Mouse (Mus musculus) heart, adult 2 months (tissue): Measurements from ENCODE around the gene Cmah. TPM values are rescaled to one million over a fixed set of nuclear protein-coding genes. Genes with fewer than 3 reads are reported as not detected.

Experiments
- DNase-seq, 2 experiments: peaks; one replicate each; pipeline ENCODE4 v3.0.0; 2021
- H3K27ac ChIP-seq: fragments of 200-600 bp; 2 replicates; pipeline ENCODE4 v1.8.1; 2022
- H3K27me3 ChIP-seq: fragments of 200-500 bp; 2 replicates; pipeline ENCODE4 v1.6.1; 2012; ENCODE audit warnings: mild to moderate bottlenecking, low read length, inconsistent platforms, mixed read lengths; ENCODE audit not compliant: control insufficient read depth, insufficient read depth
- H3K36me3 ChIP-seq: fragments of 200-500 bp; 2 replicates; pipeline ENCODE4 v1.6.1; 2012; ENCODE audit warnings: low read length, inconsistent platforms; ENCODE audit not compliant: control insufficient read depth, insufficient read depth
- H3K4me1 ChIP-seq: fragments of 200-500 bp; 2 replicates; pipeline ENCODE4 v1.6.1; 2011; ENCODE audit warnings: low read length; ENCODE audit not compliant: control insufficient read depth, insufficient read depth
- H3K4me3 ChIP-seq: fragments of 200-600 bp; 2 replicates; pipeline ENCODE4 v1.8.1; 2022
- H3K79me2 ChIP-seq: fragments of 200-500 bp; replicated peaks from 2 replicates; pipeline ENCODE4 v1.6.1; 2012; ENCODE audit warnings: mild to moderate bottlenecking, inconsistent platforms, low read length, moderate library complexity, mixed read lengths; ENCODE audit not compliant: control insufficient read depth, insufficient read depth
- H3K9ac ChIP-seq: fragments of 200-500 bp; 2 replicates; pipeline ENCODE4 v1.6.1; 2012; ENCODE audit warnings: low read depth, mild to moderate bottlenecking, control low read depth, inconsistent platforms, low read length, mixed read lengths
- CTCF ChIP-seq: fragments of 200-600 bp; IDR thresholded peaks from 2 replicates; pipeline ENCODE4 v1.8.1; 2022; ENCODE audit warnings: antibody characterized with exemption, mild to moderate bottlenecking, moderate library complexity
- EP300 ChIP-seq: fragments of 200-500 bp; IDR thresholded peaks from 2 replicates; pipeline ENCODE4 v1.6.1; 2011; ENCODE audit warnings: low read depth, low read length, control low read depth; ENCODE audit not compliant: insufficient read depth
- POLR2A ChIP-seq: fragments of 200-500 bp; IDR thresholded peaks from 2 replicates; pipeline ENCODE4 v1.6.1; 2011; ENCODE audit warnings: mild to moderate bottlenecking, low read depth, low read length, control low read depth; ENCODE audit not compliant: insufficient read depth
- WGBS: fragments of 180-500 bp; shearing (Covaris S2); methylation state at CpG from one replicate; pipeline ENCODE4 v1.1.7; 2018; 5-methylcytosine and 5-hydroxymethylcytosine counted together
- intact Hi-C: fragments of 180-260 bp; cut with DNase I; formaldehyde crosslinking; loops from one replicate; pipeline ENCODE4 v1.15.1; 2025
- polyA plus RNA-seq: library from polyadenylated mRNA; depleted of rRNA; stranded (reverse); fragments of >200 nt; gene quantifications from 2 replicates; pipeline ENCODE4 v1.2.3, GENCODE M21; 2012
- total RNA-seq, 2 experiments: library from RNA; stranded (reverse); gene quantifications; 2 replicates each; pipeline ENCODE4 v1.2.3; 2021

The Cmah gene
- total and polyA plus RNA-seq, 3 experiments: 0.84 to 4.0 (median 2.7) TPM

- Histone ChIP-seq H3K4me1 (no peaks in the 10 kb centered on the region; the same call in 1 of the 2 replicates), H3K27me3 (no peaks in the 10 kb centered on the region), H3K36me3 (no peaks in the 10 kb centered on the region), H3K27ac (no peak overlapping the region), H3K79me2 (no peaks in the 10 kb centered on the region), H3K4me3 (no peak overlapping the region), H3K9ac (no peak overlapping the region)
- intact Hi-C loops: loop anchor here (10.0 kb wide), 1 partner anchor 499 kb away; no protein-coding TSS in a partner anchor
- 76% methylated on average over 9 of the region's 9 CpGs for WGBS
- no peak for DNase-seq
- TF ChIP-seq POLR2A (no peak), CTCF (no peak), EP300 (no peak)
Measured at GRCm38 (mm10) chr13:24485964-24486363, 158.8 kb downstream of the Cmah start.

GRCm38 (mm10) chr13:24486403-24486802 lies 159.2 kb downstream of the Cmah start:
- no peak for DNase-seq
- no peak for TF ChIP-seq POLR2A
- no peak for TF ChIP-seq EP300
- no peak for TF ChIP-seq CTCF
- H3K27me3 ChIP-seq: no peaks in the 10 kb centered on the region
- intact Hi-C loops: loop anchor here (10.0 kb wide), 1 partner anchor 498 kb away; no protein-coding TSS in a partner anchor
- H3K79me2 ChIP-seq: no peaks in the 10 kb centered on the region
- no peak overlapping the region for H3K27ac ChIP-seq
- WGBS: 70% methylated on average over 6 of the region's 6 CpGs
- H3K9ac ChIP-seq: no peak overlapping the region
- H3K4me3 ChIP-seq: no peak overlapping the region
- no peaks in the 10 kb centered on the region; the same call in 1 of the 2 replicates for H3K4me1 ChIP-seq
- no peaks in the 10 kb centered on the region for H3K36me3 ChIP-seq

DNA sequence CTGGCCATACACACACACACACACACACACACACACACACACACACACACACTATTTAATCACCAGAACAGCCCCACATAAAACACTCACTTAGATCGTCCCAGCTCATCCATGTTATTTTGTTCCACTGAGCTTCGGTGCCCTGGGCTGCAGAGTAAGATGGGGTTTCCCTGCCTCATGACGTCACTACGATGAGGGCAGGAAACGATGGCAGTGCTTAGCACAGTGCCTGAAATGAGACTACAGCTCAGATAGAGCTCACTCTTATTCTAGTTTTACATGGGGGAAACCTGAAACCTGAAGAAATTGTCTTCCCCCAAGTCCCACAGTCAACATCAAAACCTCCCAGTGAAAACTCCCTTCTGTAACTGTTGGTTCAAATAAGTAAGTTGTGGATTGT lies 159.9 kb downstream of the Cmah start:
- intact Hi-C loops: loop anchor here (10.0 kb wide), 1 partner anchor 498 kb away; no protein-coding TSS in a partner anchor
- TF ChIP-seq POLR2A (no peak), EP300 (no peak), CTCF (no peak)
- Histone ChIP-seq H3K27ac (no peak overlapping the region), H3K79me2 (no peaks in the 10 kb centered on the region), H3K4me1 (no peaks in the 10 kb centered on the region; the same call in 1 of the 2 replicates), H3K36me3 (no peaks in the 10 kb centered on the region), H3K4me3 (no peak overlapping the region), H3K9ac (no peak overlapping the region), H3K27me3 (no peaks in the 10 kb centered on the region)
- 74% methylated on average over 5 of the region's 5 CpGs for WGBS
- no peak for DNase-seq

DNA sequence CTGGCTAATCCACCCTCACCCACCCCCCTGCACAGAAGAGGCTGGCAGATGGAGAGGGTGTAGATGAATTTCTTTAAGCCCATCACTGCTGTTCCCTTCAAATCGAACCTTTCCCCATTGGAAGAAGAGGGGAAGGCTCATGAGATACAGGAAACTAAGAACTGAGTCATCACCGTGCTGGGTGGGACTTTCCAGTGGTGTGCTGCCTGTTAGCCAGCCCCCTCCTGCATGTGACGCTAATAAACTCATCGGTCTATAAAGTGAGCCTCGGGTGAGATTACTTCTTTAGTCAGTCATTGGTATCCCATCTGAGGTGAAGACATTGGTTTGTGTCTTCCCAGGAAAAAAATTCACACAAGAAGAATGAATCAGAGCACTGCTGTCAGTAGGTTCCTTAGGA lies 160.3 kb downstream of the Cmah start:
- intact Hi-C loops: loop anchor here (10.0 kb wide), 1 partner anchor 497 kb away; no protein-coding TSS in a partner anchor
- DNase-seq: no peak
- 75% methylated on average over 5 of the region's 5 CpGs for WGBS
- no peak for TF ChIP-seq CTCF
- TF ChIP-seq POLR2A: no peak
- no peak for TF ChIP-seq EP300
- H3K79me2 ChIP-seq: no peaks in the 10 kb centered on the region
- H3K9ac ChIP-seq: no peak overlapping the region
- H3K27ac ChIP-seq: no peak overlapping the region
- H3K36me3 ChIP-seq: no peaks in the 10 kb centered on the region
- H3K4me1 ChIP-seq: no peaks in the 10 kb centered on the region; the same call in 1 of the 2 replicates
- no peaks in the 10 kb centered on the region for H3K27me3 ChIP-seq
- no peak overlapping the region for H3K4me3 ChIP-seq

DNA sequence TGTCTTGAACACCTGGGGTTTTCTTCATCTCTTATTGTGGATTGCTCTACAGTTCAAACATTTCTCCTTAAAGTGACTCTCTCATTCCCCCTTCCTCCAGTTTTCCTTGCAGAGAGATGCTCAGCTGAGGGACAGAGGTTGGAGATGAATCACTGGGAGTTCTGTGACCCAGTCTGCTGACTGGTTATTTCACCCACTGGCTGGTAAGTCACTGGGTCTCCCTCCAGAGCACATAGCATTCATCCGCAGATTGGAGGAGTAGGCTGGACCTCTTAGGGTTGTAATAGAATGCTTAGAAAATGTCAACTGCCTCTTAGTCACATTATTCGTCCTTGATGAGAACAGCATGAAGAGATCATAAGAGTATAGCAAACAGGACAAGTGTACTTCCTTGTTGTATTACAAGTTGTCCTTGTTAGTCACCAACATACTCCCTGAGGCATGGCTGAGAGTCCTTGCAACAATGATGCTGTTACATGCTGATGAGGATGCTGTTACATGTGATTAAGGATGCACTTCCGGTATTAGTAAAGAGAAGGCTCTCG lies 161.4 kb downstream of the Cmah start:
- no peak for DNase-seq
- H3K4me1 ChIP-seq: no peaks in the 10 kb centered on the region
- 89% methylated on average over 4 of the region's 4 CpGs for WGBS
- no peak overlapping the region for H3K9ac ChIP-seq
- H3K36me3 ChIP-seq: no peaks in the 10 kb centered on the region
- TF ChIP-seq CTCF (no peak), POLR2A (no peak), EP300 (no peak)
- intact Hi-C loops: loop anchor here (10.0 kb wide), 1 partner anchor 496 kb away; no protein-coding TSS in a partner anchor
- H3K4me3 ChIP-seq: no peak overlapping the region
- H3K27me3 ChIP-seq: no peaks in the 10 kb centered on the region
- no peak overlapping the region for H3K27ac ChIP-seq
- no peaks in the 10 kb centered on the region for H3K79me2 ChIP-seq

- DNase-seq: no peak
- intact Hi-C loops: loop anchor here (10.0 kb wide), 1 partner anchor 495 kb away; no protein-coding TSS in a partner anchor
- Histone ChIP-seq H3K36me3 (no peaks in the 10 kb centered on the region), H3K27me3 (no peaks in the 10 kb centered on the region), H3K4me1 (no peaks in the 10 kb centered on the region), H3K79me2 (no peaks in the 10 kb centered on the region), H3K27ac (no peak overlapping the region), H3K9ac (no peak overlapping the region), H3K4me3 (no peak overlapping the region)
- 50% methylated on average over 3 of the region's 3 CpGs for WGBS
- TF ChIP-seq CTCF (no peak), POLR2A (no peak), EP300 (no peak)
Measured at GRCm38 (mm10) chr13:24489515-24489914, 162.3 kb downstream of the Cmah start.
